Mouse (Mus musculus): Measurements from ENCODE around the gene Vmn1r94. TPM values are rescaled to one million over a fixed set of nuclear protein-coding genes. Genes with fewer than 3 reads are reported as not detected.
"Not testable (repeated sequence)": the region's sequence is repeated elsewhere in the genome, so short reads cannot be mapped to it uniquely, and the experiment has no call there.

Gene Vmn1r94
- polyA plus RNA-seq (2015; fragmentation: Nextera tagmentation; extraction: Ambion mirVana): not detected in 2 replicates

GRCm38 (mm10) chr7:20168277-20168676 is at the start of gene Vmn1r94:
TSS of gene Vmn1r94 (minus strand) at chr7:20168377.
- not testable (repeated sequence) for H3K27ac ChIP-seq (replicated peaks); H3K4me1 ChIP-seq; H3K4me2 ChIP-seq (replicated peaks); H3K27me3 ChIP-seq; H3K9ac ChIP-seq; H3K36me3 ChIP-seq; H3K9me3 ChIP-seq (replicated peaks); ATAC-seq (ENCODE audit: insufficient number of reproducible peaks, low FRiP score, low TSS enrichment, low read depth); H3K4me3 ChIP-seq (replicated peaks)
- WGBS: no CpG with 5 or more reads among the region's 3 CpGs

DNA sequence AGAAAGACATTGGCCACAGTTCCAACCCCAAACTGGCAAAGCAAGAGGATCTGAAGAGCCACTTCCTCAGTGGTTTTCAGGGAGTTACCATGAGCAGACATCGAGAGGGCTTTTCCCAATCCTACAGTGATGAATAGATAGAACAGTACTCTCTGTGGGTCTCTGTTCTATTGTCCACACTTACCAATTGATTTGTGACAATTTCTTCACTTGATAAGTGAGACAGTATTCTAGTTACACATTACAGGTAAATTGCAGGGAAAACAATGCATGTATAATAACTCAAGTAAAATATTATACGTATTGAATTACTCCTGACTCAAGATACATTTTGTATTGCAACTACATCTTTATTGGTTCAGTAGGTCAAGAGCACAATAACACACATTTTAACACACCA is 37.3 kb upstream of the Vmn1r94 start, which contains the start of gene Gm6164:
TSS of gene Gm6164 (minus strand) at position 101 of the 400 bp plus-strand sequence.
- not testable (repeated sequence) for ATAC-seq (ENCODE audit: insufficient number of reproducible peaks, low FRiP score, low TSS enrichment, low read depth); H3K4me1 ChIP-seq; H3K27ac ChIP-seq (replicated peaks); H3K4me2 ChIP-seq (replicated peaks); H3K27me3 ChIP-seq; H3K9ac ChIP-seq; H3K36me3 ChIP-seq; H3K4me3 ChIP-seq (replicated peaks); H3K9me3 ChIP-seq (replicated peaks)
- no CpG with 5 or more reads among the region's 2 CpGs for WGBS

DNA sequence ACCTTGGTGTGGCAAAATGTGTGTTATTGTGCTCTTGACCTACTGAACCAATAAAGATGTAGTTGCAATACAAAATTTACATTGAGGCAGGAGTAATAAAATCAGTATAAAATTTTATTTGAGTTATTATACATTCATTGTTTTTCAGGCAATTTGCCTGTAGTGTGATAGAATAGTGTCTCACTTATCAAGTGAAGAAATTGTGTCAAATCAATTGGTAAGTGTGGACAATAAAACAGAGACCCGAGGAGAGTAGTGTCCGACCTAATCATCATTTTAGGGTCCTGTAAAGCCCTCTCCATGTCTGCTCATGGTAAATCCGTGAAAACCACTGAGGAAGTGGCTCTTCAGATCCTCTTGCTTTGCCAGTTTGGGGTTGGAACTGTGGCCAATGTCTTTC is 25.2 kb upstream of the Vmn1r94 start, which contains the start of gene Vmn1r95:
TSS of gene Vmn1r95 (plus strand) at position 301 of the 400 bp plus-strand sequence.
- not testable (repeated sequence) for H3K27ac ChIP-seq (replicated peaks); H3K4me1 ChIP-seq; ATAC-seq (ENCODE audit: insufficient number of reproducible peaks, low FRiP score, low TSS enrichment, low read depth); H3K36me3 ChIP-seq; H3K4me2 ChIP-seq (replicated peaks); H3K4me3 ChIP-seq (replicated peaks); H3K27me3 ChIP-seq; H3K9me3 ChIP-seq (replicated peaks); H3K9ac ChIP-seq
- no CpG with 5 or more reads among the region's 3 CpGs for WGBS

GRCm38 (mm10) chr7:20138988-20139387 is 29.2 kb downstream of the Vmn1r94 start, which contains the start of gene Vmn1r93:
TSS of gene Vmn1r93 (minus strand) at chr7:20139088.
- H3K36me3 ChIP-seq; ATAC-seq (ENCODE audit: insufficient number of reproducible peaks, low FRiP score, low TSS enrichment, low read depth); H3K4me3 ChIP-seq (replicated peaks); H3K4me1 ChIP-seq; H3K27ac ChIP-seq (replicated peaks); H3K27me3 ChIP-seq; H3K4me2 ChIP-seq (replicated peaks); H3K9me3 ChIP-seq (replicated peaks); H3K9ac ChIP-seq: not testable (repeated sequence)
- no CpG with 5 or more reads among the region's 5 CpGs for WGBS

DNA sequence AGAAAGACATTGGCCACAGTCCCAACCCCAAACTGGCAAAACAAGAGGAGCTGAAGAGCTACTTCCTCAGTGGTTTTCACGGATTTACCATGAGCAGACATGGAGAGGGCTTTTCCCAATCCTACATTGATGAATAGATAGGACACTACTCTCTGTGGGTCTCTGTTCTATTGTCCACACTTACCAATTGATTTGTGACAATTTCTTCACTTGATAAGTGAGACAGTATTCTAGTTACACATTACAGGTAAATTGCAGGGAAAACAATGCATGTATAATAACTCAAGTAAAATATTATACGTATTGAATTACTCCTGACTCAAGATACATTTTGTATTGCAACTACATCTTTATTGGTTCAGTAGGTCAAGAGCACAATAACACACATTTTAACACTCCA is 45.7 kb downstream of the Vmn1r94 start, which contains the start of gene Gm16442:
TSS of gene Gm16442 (minus strand) at position 101 of the 400 bp plus-strand sequence.
- WGBS: no CpG with 5 or more reads among the region's 2 CpGs
- ATAC-seq (ENCODE audit: insufficient number of reproducible peaks, low FRiP score, low TSS enrichment, low read depth); H3K27ac ChIP-seq (replicated peaks); H3K36me3 ChIP-seq; H3K4me2 ChIP-seq (replicated peaks); H3K9me3 ChIP-seq (replicated peaks); H3K27me3 ChIP-seq; H3K4me1 ChIP-seq; H3K9ac ChIP-seq; H3K4me3 ChIP-seq (replicated peaks): not testable (repeated sequence)

Other genes with a start within 250 kb of the Vmn1r94 start
- gene Pvr, start 247.2 kb downstream of the Vmn1r94 start, polyA plus RNA-seq (2015; fragmentation: Nextera tagmentation; extraction: Ambion mirVana): 13.2 and 14.1 TPM in 2 replicates
- gene Igsf23, start 217.6 kb downstream of the Vmn1r94 start, polyA plus RNA-seq (2015; fragmentation: Nextera tagmentation; extraction: Ambion mirVana): 0.11 TPM in 1 of 2 replicates, not detected in the other
- gene Ceacam20, start 203.0 kb downstream of the Vmn1r94 start, polyA plus RNA-seq (2015; fragmentation: Nextera tagmentation; extraction: Ambion mirVana): not detected in 2 replicates
- gene Nlrp9b, start 176.9 kb downstream of the Vmn1r94 start, polyA plus RNA-seq (2015; fragmentation: Nextera tagmentation; extraction: Ambion mirVana): not detected in 2 replicates
- gene Vmn1r91, start 68.7 kb downstream of the Vmn1r94 start, polyA plus RNA-seq (2015; fragmentation: Nextera tagmentation; extraction: Ambion mirVana): not detected in 2 replicates
- not detected in 2 replicates for gene Gm16442, start 45.8 kb downstream of the Vmn1r94 start, polyA plus RNA-seq (2015; fragmentation: Nextera tagmentation; extraction: Ambion mirVana)
- not detected in 2 replicates for gene Vmn1r93, start 29.3 kb downstream of the Vmn1r94 start, polyA plus RNA-seq (2015; fragmentation: Nextera tagmentation; extraction: Ambion mirVana)
- not detected in 2 replicates for gene Vmn1r95, start 25.3 kb upstream of the Vmn1r94 start, polyA plus RNA-seq (2015; fragmentation: Nextera tagmentation; extraction: Ambion mirVana)
- not detected in 2 replicates for gene Gm6164, start 37.2 kb upstream of the Vmn1r94 start, polyA plus RNA-seq (2015; fragmentation: Nextera tagmentation; extraction: Ambion mirVana)
- not detected in 2 replicates for gene Gm4498, start 65.5 kb upstream of the Vmn1r94 start, polyA plus RNA-seq (2015; fragmentation: Nextera tagmentation; extraction: Ambion mirVana)
- not detected in 2 replicates for gene Gm5890, start 94.5 kb upstream of the Vmn1r94 start, polyA plus RNA-seq (2015; fragmentation: Nextera tagmentation; extraction: Ambion mirVana)
- not detected in 2 replicates for gene Gm4133, start 165.7 kb upstream of the Vmn1r94 start, polyA plus RNA-seq (2015; fragmentation: Nextera tagmentation; extraction: Ambion mirVana)
- gene Gm5728, start 207.0 kb upstream of the Vmn1r94 start, polyA plus RNA-seq (2015; fragmentation: Nextera tagmentation; extraction: Ambion mirVana): not detected in 2 replicates
- gene Vmn1r100, start 249.6 kb upstream of the Vmn1r94 start, polyA plus RNA-seq (2015; fragmentation: Nextera tagmentation; extraction: Ambion mirVana): not detected in 2 replicates